Mouse (Mus musculus): ENCODE results near the gene Ppp1r9a. TPM values are rescaled to one million over a fixed set of nuclear protein-coding genes. Genes with fewer than 3 reads are reported as not detected.

Ppp1r9a gene
- polyA plus RNA-seq, 1 experiment from 2014 or later = 17.8 TPM

DNA sequence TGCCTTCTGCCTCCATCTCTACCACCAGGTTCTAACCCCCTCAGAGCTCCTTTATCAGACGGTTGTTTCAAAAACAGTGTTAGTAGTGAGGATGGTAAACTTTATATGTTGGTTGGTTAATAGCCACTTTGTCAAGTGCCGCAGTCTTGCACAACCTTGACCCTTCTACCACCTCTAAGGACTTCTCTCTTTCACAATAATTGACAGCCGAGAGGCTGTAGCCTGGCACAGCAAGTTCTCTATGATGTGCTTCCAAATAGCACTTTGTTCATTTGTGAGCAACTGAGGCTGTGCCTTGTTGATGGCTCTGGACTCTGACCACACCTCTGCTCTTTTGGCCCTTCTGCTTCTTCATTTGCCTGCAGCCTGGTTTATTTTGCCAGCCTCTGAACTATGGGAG lies 297.2 kb downstream of the Ppp1r9a start:
- Histone ChIP-seq H3K4me3 (no peak overlapping the region), H3K36me3 (replicated peaks) (no peaks in the 10 kb centered on the region), H3K27me3 (replicated peaks; ENCODE audit: low read depth, poor library complexity, severe bottlenecking) (0 out of 2 replicates have a peak, but pooled peaks cover 4% of the 10 kb centered on the region), H3K4me1 (no peaks in the 10 kb centered on the region), H3K9me3 (peaks cover 2% of the 10 kb centered on the region; the same call in 1 of the 2 replicates), H3K27ac (replicated peaks) (no peak overlapping the region)
- 87% methylated on average over 3 of the region's 3 CpGs for WGBS
- DNase-seq (ENCODE audit: low spot score) = no peak

DNA sequence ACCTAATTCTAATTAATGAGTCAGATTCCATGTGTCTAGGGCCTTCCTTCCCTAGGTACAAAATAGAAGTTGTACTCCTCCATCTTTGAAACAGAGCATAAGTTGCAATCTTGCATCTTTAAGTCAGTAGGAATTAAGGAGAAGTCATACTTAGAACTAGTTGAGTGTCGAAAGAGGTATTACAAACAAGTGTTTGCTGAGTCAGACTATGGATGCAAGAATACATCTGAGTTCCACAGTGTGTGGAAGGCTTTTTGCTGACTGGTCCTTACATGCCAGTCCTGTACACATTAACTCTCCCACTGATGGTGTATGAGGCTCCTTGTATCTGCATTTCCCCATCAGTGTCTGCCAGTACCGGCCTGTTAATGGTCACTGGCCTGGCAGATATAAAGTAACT lies 305.1 kb downstream of the Ppp1r9a start:
- H3K9me3 ChIP-seq = peaks cover 4% of the 10 kb centered on the region; the same call in 1 of the 2 replicates
- no peak overlapping the region for H3K4me3 ChIP-seq
- no peaks in the 10 kb centered on the region for H3K36me3 ChIP-seq (replicated peaks)
- H3K4me1 ChIP-seq = no peaks in the 10 kb centered on the region
- WGBS = 89% methylated on average over 2 of the region's 2 CpGs
- H3K27me3 ChIP-seq (replicated peaks; ENCODE audit: low read depth, poor library complexity, severe bottlenecking) = no peaks in the 10 kb centered on the region
- H3K27ac ChIP-seq (replicated peaks) = no peak overlapping the region
- DNase-seq (ENCODE audit: low spot score) = no peak

Other genes starting within 250 kb of the Ppp1r9a start
- gene Sgce, start 155.7 kb upstream of the Ppp1r9a start, polyA plus RNA-seq (2016; fragmentation: Nextera tagmentation; extraction: Ambion mirVana) = 43.8 and 45.1 TPM in 2 replicates
- 15.7 and 18.1 TPM in 2 replicates for gene Peg10, start 155.6 kb upstream of the Ppp1r9a start, polyA plus RNA-seq (2016; fragmentation: Nextera tagmentation; extraction: Ambion mirVana)